In the genomic region with DNA sequence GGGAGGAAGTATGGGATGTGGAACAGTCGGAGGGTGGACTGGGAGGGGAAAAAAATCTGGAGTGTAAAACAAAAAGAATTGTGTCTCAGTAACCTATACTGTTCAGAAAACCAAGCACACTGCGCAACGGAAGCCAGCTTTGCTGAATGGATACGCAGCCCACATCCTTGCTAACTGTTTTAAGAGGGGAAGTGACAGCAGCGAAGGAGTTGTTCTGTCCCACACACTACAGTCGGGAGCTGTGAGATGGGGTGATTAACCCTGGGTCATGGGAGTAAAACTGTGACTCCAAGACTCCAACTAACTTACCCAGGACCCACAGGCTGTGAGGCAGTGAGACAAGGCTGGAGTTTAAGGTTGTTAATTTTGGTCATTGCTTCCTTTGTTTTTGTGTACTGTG, we compare ENCODE assay signal across 24 mouse cellular contexts. TPM values are rescaled to one million over a fixed set of nuclear protein-coding genes. Genes with fewer than 3 reads are reported as not detected.
"Had no signal": no experiment of that assay in that cellular context is flagged by ENCODE, and none has a peak within 500 bp of the region (broad histone marks: within the 10 kb centered on the region; RNA-seq: fewer than 3 reads in every experiment).

No protein-coding gene starts in this region.

- H3K27me3 ChIP-seq: liver, embryonic 13.5 days; lung, embryonic 15.5 days; megakaryocyte, embryonic 14.5 days; midbrain, embryonic 13.5 days; neural tube, embryonic 13.5 days had no signal

- H3K9me3 ChIP-seq: liver, embryonic 13.5 days; lung, embryonic 15.5 days; megakaryocyte, embryonic 14.5 days; midbrain, embryonic 10.5 days; midbrain, embryonic 13.5 days; neural tube, embryonic 13.5 days had no signal

- H3K4me3 ChIP-seq: left cerebral cortex, adult 2 months; liver, embryonic 13.5 days; lung, embryonic 15.5 days; megakaryocyte, embryonic 14.5 days; midbrain, embryonic 10.5 days; midbrain, embryonic 13.5 days; myocyte; neural tube, embryonic 13.5 days had no signal

- H3K36me3 ChIP-seq: liver, embryonic 13.5 days; lung, embryonic 15.5 days; midbrain, embryonic 10.5 days; midbrain, embryonic 13.5 days; neural tube, embryonic 13.5 days had no signal

- DNase-seq: kidney, postnatal 25 days; layer of hippocampus, postnatal 36 days; liver, embryonic 13.5 days; thymus, adult 18-20 months; thymus, postnatal 36 days had no signal

- H3K27ac ChIP-seq: left cerebral cortex, adult 2 months; liver, embryonic 13.5 days; lung, embryonic 15.5 days; macrophage; midbrain, embryonic 10.5 days; midbrain, embryonic 13.5 days; neural tube, embryonic 13.5 days had no signal

- H3K4me1 ChIP-seq: liver, embryonic 13.5 days; lung, embryonic 15.5 days; megakaryocyte, embryonic 14.5 days; midbrain, embryonic 10.5 days had no signal

- ATAC-seq: intestine, postnatal 0 days; midbrain, embryonic 13.5 days; midbrain, embryonic 16.5 days had no signal

- H3K4me2 ChIP-seq: liver, embryonic 13.5 days; lung, embryonic 15.5 days; midbrain, embryonic 13.5 days; neural tube, embryonic 13.5 days had no signal

- H3K9ac ChIP-seq: liver, embryonic 13.5 days; lung, embryonic 15.5 days; midbrain, embryonic 13.5 days; neural tube, embryonic 13.5 days had no signal

RNA-seq across cellular contexts. Expression of gene Gm12117, which starts 17.5 kb away (rescaled TPM):
- polyA plus RNA-seq: intestine, embryonic 14.5 days; intestine, postnatal 0 days; limb, embryonic 11.5 days; liver, adult 2 months; liver, embryonic 13.5 days; liver, embryonic 16.5 days; lung, embryonic 15.5 days; macrophage; midbrain, embryonic 10.5 days; midbrain, embryonic 13.5 days; midbrain, embryonic 16.5 days; myocyte; neural tube, embryonic 13.5 days; small intestine, adult 2 months; spleen, adult 2 months; stomach, embryonic 16.5 days; testis, adult 2 months; urinary bladder, adult 2 months had no signal
